Mouse (Mus musculus) forebrain, embryonic 16.5 days (tissue): ENCODE results near the gene Odf2l. TPM values are rescaled to one million over a fixed set of nuclear protein-coding genes. Genes with fewer than 3 reads are reported as not detected.

Experiments
- ATAC-seq: fragments of 200-750 bp; cut with Nextera tagmentation; 2 replicates; pipeline ENCODE4 v1.8.0; 2017; ENCODE audit warnings: mild to moderate bottlenecking, moderate library complexity
- H3K27ac ChIP-seq: fragments of 300-500 bp; sonication (generic); 2 replicates; pipeline ENCODE4 v1.5.1; 2014; ENCODE audit warnings: low read length, control low read depth
- H3K27me3 ChIP-seq: fragments of 300-500 bp; sonication (generic); replicated peaks from 2 replicates; pipeline ENCODE4 v1.6.1; 2014; ENCODE audit warnings: low read length; ENCODE audit not compliant: control insufficient read depth, insufficient read depth
- H3K36me3 ChIP-seq: fragments of 300-500 bp; sonication (generic); 2 replicates; pipeline ENCODE4 v1.6.1; 2014; ENCODE audit not compliant: control insufficient read depth, insufficient read depth
- H3K4me1 ChIP-seq: fragments of 300-500 bp; sonication (generic); replicated peaks from 2 replicates; pipeline ENCODE4 v1.6.1; 2014; ENCODE audit warnings: low read length; ENCODE audit not compliant: control insufficient read depth, insufficient read depth
- H3K4me2 ChIP-seq: fragments of 300-500 bp; sonication (generic); 2 replicates; pipeline ENCODE4 v1.6.1; 2014; ENCODE audit warnings: mild to moderate bottlenecking, low read length, control low read depth
- H3K4me3 ChIP-seq: fragments of 300-500 bp; sonication (generic); replicated peaks from 2 replicates; pipeline ENCODE4 v1.5.1; 2014; ENCODE audit warnings: mild to moderate bottlenecking, low read length, control low read depth
- H3K9ac ChIP-seq: fragments of 300-500 bp; sonication (generic); replicated peaks from 2 replicates; pipeline ENCODE4 v1.6.1; 2014; ENCODE audit warnings: low read depth, low read length, control low read depth
- H3K9me3 ChIP-seq: fragments of 300-500 bp; sonication (generic); 2 replicates; pipeline ENCODE4 v1.6.1; 2016; ENCODE audit warnings: low read length; ENCODE audit not compliant: control insufficient read depth
- WGBS: fragments of 180-500 bp; shearing (Covaris S2); extraction: QIAGEN DNeasy Blood & Tissue Kit; methylation state at CpG from one replicate; pipeline ENCODE4 v1.1.7; 2014; 5-methylcytosine and 5-hydroxymethylcytosine counted together
- polyA plus RNA-seq: library from polyadenylated mRNA; unstranded; fragments of >200 nt; fragmentation: Nextera tagmentation; extraction: Ambion mirVana; gene quantifications from 2 replicates; pipeline ENCODE4 v1.2.1, GENCODE M21; 2015

Gene Odf2l
- polyA plus RNA-seq, 1 experiment from 2014 or later, result 15.0 TPM

DNA sequence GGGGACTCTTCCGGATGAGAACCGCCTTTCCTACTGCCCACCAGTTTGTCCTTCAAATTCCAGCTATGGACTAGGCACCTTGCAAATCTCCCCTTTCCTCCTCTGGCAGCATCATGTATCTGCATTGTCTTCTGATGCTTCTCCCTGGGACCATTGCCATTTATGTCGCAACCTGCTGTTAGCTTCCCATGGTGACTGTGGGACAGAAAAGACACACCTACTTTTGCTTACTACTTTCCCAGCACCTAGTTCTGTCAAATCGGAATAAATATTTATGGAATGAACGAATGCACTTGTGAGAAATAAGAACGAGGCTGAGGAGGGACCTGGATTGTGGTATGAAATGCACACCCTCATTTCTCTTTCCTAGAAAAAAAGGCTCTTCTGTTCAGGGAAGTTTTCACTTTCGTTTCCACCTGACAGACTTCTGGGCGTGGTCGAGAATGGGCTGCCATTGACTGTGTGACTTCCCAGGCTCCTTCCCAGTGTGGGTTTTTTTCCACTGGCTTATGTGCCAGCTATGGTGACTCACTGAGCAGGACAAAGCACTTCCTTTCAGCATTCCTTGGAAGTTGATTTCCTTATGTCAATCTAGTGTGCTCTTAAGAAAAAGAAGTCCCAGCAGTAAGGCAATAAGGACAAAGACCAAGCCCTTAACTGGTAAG, 16.4 kb upstream of the Odf2l start:
- WGBS, result 86% methylated on average over 9 of the region's 9 CpGs
- no peaks in the 10 kb centered on the region for H3K27me3 ChIP-seq

DNA sequence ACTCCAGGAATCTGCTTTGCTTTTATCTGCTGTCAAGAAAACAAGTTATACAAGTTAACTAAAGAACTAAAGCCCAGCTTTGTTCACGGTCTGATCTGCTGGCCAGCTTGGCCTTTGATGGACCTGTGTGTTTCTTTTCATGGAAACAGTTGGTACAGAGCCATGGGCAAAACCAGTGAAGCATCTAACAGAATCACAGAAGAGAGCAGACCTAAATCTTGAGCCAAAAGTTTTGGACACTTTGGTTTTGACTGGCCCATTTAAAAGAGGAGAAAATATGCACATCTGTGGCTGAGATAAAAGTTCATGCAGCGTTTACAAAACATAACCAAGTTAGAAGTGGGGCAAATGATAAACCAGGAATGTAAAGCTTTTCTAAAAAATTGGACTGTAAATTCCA, 15.1 kb upstream of the Odf2l start:
- H3K27ac ChIP-seq, result no peak overlapping the region
- H3K4me2 ChIP-seq, result no peak overlapping the region
- H3K27me3 ChIP-seq, result no peaks in the 10 kb centered on the region
- H3K36me3 ChIP-seq, result no peaks in the 10 kb centered on the region
- no peak overlapping the region for H3K9ac ChIP-seq
- H3K4me3 ChIP-seq, result no peak overlapping the region
- H3K4me1 ChIP-seq, result no peaks in the 10 kb centered on the region
- H3K9me3 ChIP-seq, result no peaks in the 10 kb centered on the region
- WGBS, result 80% methylated on average over 2 of the region's 2 CpGs
- ATAC-seq, result no peak

More for the DNA sequence above, 16.4 kb upstream of the Odf2l start:
- no peak overlapping the region for H3K9ac ChIP-seq
- H3K36me3 ChIP-seq, result no peaks in the 10 kb centered on the region
- H3K4me1 ChIP-seq, result no peaks in the 10 kb centered on the region
- H3K27ac ChIP-seq, result no peak overlapping the region
- no peak overlapping the region for H3K4me3 ChIP-seq
- no peak overlapping the region for H3K4me2 ChIP-seq
- H3K9me3 ChIP-seq, result no peaks in the 10 kb centered on the region
- no peak for ATAC-seq

DNA sequence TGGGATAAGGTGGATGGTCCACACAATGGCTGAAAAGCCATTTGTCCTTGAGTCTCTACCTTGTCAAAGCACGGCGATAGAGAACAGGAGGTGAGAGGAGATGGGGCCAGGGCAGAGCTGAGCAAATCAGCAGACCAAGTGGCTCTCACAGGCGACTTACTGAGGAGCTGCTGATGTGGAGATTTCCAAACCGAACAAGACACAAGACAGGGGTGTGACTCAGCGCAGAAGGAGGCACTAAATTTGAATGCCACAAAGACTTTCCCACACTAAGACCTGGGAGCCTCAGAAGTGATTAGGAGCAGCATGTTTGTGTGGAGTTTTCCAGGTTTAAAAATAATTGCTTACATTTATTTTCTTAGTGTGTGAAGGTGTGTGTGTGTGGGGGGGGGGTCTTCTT, 14.6 kb upstream of the Odf2l start:
- WGBS, result 68% methylated on average over 5 of the region's 5 CpGs
- ATAC-seq, result no peak
- Histone ChIP-seq H3K4me1 (no peaks in the 10 kb centered on the region), H3K36me3 (no peaks in the 10 kb centered on the region), H3K27me3 (no peaks in the 10 kb centered on the region), H3K9ac (no peak overlapping the region), H3K4me2 (no peak overlapping the region), H3K27ac (no peak overlapping the region), H3K4me3 (no peak overlapping the region), H3K9me3 (no peaks in the 10 kb centered on the region)

DNA sequence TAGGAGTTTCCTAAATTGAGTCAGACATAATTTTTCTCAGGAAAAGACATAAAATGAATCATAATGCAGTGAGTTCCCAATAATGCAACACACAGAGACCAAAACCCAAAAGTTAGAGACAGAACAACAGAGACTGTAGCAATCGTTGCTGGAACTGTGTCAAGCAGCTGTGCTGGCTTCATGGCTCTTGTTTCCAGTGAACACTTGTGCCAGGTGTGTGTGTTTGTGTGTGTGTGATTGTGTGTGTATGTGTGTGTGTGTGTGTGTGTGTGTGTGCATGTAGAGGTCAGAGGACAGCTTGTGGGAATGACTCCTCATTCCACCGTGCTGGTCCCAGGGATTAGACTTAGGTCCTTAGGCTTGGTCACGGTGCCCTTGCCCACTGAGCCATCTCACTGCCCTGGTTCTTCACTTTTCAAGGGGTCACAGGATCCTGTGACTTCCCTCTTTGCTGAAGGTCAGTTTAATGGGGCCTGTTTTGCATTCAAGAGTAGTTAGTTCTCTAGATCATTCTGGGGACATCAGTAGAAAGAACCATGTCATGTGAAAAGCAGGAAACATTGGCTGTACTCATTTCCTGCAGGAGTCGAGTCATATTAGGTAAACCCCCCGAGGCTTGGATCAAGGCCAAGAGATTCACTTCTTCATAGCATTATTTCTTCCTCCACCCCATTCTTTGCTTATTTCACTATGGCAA, 13.2 kb upstream of the Odf2l start:
- Histone ChIP-seq H3K9me3 (no peaks in the 10 kb centered on the region), H3K4me2 (no peak overlapping the region), H3K36me3 (no peaks in the 10 kb centered on the region), H3K9ac (no peak overlapping the region), H3K27ac (no peak overlapping the region), H3K4me3 (no peak overlapping the region), H3K27me3 (no peaks in the 10 kb centered on the region), H3K4me1 (no peaks in the 10 kb centered on the region)
- ATAC-seq, result no peak
- WGBS, result 71% methylated on average over 5 of the region's 5 CpGs

DNA sequence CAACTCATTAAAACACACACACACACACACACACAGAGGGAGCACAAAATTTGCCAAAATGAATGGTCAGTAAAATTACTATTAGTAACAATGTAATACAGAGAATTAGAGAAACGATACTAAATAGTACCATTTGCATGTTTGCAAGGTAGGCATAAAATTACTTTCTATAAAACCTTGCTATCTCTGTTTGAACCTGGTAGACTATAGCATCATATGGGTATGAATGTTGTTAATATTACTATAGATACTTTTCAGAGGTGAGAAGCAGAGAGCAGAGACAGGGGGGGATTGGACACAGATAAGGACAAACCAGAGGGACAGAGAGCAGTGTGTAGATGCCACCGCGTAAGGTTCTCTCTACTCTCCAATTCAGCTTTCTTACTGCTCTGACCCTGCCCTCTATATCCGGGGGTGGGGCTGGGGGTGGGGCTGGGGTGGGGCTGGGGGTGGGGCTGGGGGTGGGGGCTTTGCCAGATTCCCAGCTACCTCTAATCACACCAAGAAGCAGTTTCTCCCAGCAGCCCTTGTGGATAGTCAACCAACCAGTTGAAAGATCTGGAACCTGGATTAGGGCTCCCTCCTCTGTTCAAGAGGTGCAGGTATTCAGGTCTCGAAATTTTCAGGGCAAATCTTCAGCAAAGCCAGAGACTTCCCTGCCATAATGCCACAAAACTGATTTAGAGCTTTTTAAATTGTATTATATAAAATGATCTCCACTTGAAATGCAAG, 12.4 kb upstream of the Odf2l start:
- ATAC-seq, result no peak
- H3K4me1 ChIP-seq, result no peaks in the 10 kb centered on the region
- no peaks in the 10 kb centered on the region for H3K9me3 ChIP-seq
- 79% methylated on average over 5 of the region's 5 CpGs for WGBS
- no peak overlapping the region for H3K9ac ChIP-seq
- H3K4me2 ChIP-seq, result no peak overlapping the region
- H3K36me3 ChIP-seq, result no peaks in the 10 kb centered on the region
- H3K27ac ChIP-seq, result no peak overlapping the region
- H3K27me3 ChIP-seq, result no peaks in the 10 kb centered on the region
- no peak overlapping the region for H3K4me3 ChIP-seq

DNA sequence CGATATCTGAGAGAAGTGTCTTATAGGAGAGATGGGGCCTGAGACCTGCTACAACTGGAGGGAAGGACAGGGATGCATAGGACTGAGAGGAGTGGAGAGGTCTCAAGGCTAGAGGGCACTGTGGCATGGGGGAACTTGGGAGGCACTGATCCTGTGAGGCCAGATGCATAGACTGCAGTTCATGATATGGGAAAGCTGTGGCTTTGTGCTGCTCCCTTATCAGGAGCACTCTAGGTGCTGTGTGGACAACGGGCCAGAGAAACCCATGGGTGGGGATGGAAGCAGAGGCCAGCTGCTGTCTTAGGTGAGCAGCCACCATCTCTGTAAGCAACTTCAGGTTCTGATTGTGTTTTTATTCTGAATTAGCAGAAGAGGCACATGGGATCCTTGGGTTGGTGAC, 3.2 kb upstream of the Odf2l start:
- H3K4me2 ChIP-seq, result no peak overlapping the region
- no peak overlapping the region for H3K27ac ChIP-seq
- no peak for ATAC-seq
- H3K27me3 ChIP-seq, result no peaks in the 10 kb centered on the region
- H3K4me1 ChIP-seq, result peaks cover 10% of the 10 kb centered on the region
- H3K4me3 ChIP-seq, result no peak overlapping the region
- WGBS, result 96% methylated on average over 2 of the region's 2 CpGs
- no peak overlapping the region for H3K9ac ChIP-seq
- H3K36me3 ChIP-seq, result no peaks in the 10 kb centered on the region
- no peaks in the 10 kb centered on the region for H3K9me3 ChIP-seq

DNA sequence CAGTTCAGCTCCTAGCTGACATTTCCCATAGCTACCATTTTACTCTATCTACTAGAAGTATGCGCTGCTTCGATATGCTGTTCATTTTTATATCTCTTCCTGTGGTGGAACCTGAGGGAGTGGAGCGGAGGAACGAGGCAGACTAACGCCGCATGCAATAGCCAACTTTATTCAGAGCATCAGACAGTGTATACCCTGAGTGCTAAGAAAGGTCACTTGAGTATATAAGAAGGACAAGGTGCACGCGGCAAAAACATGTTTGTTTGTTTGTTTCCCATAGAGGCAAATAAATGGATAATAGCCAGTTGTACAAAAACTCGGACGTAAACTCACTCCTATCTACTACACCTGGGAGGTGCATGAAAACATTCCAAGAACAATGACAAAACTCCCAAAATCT, 751 bp upstream of the Odf2l start:
- Histone ChIP-seq H3K36me3 (no peaks in the 10 kb centered on the region), H3K9me3 (no peaks in the 10 kb centered on the region), H3K9ac (peak overlapping the region; percentile 68), H3K4me2 (peak overlapping the region; percentile 75), H3K27me3 (no peaks in the 10 kb centered on the region), H3K27ac (peak overlapping the region; percentile 98; the same call in 1 of the 2 replicates), H3K4me3 (peak overlapping the region; percentile 94), H3K4me1 (peaks cover 10% of the 10 kb centered on the region)
- 79% methylated on average over 10 of the region's 10 CpGs for WGBS
- no peak for ATAC-seq

DNA sequence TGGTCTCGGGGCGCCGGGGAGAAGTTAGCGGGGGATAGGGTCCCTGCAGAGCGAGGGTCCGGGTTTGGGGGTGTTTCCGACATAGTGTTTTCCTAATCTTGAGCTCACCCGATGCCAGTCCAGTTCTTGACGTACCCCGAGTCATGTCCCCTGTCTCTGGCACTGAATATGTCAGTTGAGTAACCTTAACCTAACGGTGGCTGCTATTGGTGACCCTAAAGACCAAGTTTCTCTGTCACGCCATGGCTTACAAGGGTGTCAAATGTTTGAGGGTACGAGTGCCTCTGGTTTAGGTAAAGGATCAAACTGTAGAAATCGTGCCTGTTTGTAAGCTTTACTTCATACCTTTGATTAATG, 592 bp downstream of the Odf2l start:
- no peak for ATAC-seq
- peak overlapping the region; percentile 88 for H3K9ac ChIP-seq
- no peaks in the 10 kb centered on the region for H3K9me3 ChIP-seq
- H3K36me3 ChIP-seq, result no peaks in the 10 kb centered on the region
- H3K27ac ChIP-seq, result peak overlapping the region; percentile 98
- peak overlapping the region; percentile 94 for H3K4me3 ChIP-seq
- 4% methylated on average over 14 of the region's 14 CpGs for WGBS
- peak overlapping the region; percentile 88 for H3K4me2 ChIP-seq
- peaks cover 10% of the 10 kb centered on the region for H3K4me1 ChIP-seq
- no peaks in the 10 kb centered on the region for H3K27me3 ChIP-seq

DNA sequence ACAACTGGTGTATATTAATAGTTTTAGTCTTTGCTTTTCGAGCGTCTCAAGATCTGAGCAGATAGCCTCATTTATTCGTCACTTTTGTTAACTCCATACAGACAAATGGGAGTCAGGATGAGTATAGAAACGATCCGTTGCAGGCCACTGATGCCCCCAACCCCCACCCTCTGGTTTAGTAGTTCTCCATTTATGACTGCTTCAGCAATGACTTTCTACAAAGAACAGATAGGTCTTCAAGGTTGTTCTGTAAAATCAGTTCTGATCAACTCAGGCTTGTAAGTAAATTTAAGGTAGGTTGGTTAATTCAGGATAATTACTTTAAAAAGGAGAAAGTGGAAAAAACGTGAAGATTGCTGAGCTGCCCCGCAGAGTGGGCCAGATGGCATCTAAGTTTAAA, 1.0 kb downstream of the Odf2l start:
- Histone ChIP-seq H3K27ac (no peak overlapping the region), H3K9ac (peak overlapping the region; percentile 88; the same call in 1 of the 2 replicates), H3K4me2 (peak overlapping the region; percentile 88), H3K27me3 (no peaks in the 10 kb centered on the region), H3K9me3 (no peaks in the 10 kb centered on the region), H3K4me3 (peak overlapping the region; percentile 94), H3K36me3 (no peaks in the 10 kb centered on the region), H3K4me1 (peaks cover 10% of the 10 kb centered on the region)
- no peak for ATAC-seq
- 73% methylated on average over 7 of the region's 7 CpGs for WGBS
